Mouse (Mus musculus): ENCODE results near the gene Ctso. TPM values are rescaled to one million over a fixed set of nuclear protein-coding genes. Genes with fewer than 3 reads are reported as not detected.

Ctso gene
- polyA plus RNA-seq, 1 experiment, result 13.7 TPM

DNA sequence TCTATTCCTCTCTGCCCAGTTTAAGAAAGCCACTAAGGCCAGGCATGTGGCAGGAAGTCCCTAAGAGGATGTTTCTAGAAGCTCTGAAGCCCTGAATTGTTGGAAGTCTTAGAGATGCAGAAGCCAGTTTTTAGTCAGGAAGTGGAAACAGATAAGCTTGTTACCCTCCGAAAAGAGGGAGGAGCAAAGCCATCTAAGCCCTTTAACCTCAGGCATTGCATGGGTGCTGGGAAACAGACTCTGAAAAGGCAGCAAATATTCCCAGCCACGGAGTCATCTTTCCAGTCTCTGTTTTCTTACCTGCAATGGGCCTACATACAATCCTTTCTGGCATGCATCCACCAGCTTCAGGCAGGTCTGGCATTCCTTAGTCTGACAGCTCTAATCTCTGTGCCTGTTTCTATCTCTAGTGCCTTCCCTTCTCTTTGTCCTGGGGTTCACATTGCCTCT is 57.3 kb downstream of the Ctso start:
- TF ChIP-seq CTCF (conservative IDR thresholded peaks at IDR 0.05; ENCODE audit: insufficient read depth, insufficient read length, low read depth, low read length) (no peak), POLR2A (IDR thresholded peaks at IDR 0.05; ENCODE audit: low read depth, low read length) (no peak)
- Histone ChIP-seq H3K27me3 (replicated peaks; ENCODE audit: control insufficient read depth, insufficient read depth, low read length) (no peaks in the 10 kb centered on the region), H3K4me3 (ENCODE audit: insufficient read depth, low read depth, low read length) (no peak overlapping the region), H3K36me3 (ENCODE audit: control insufficient read depth, insufficient read depth, low read length) (no peaks in the 10 kb centered on the region), H3K4me1 (ENCODE audit: control insufficient read depth, insufficient read depth, low read length) (no peaks in the 10 kb centered on the region), H3K27ac (ENCODE audit: insufficient read depth, low read depth, low read length) (no peak overlapping the region)
- DNase-seq, result no peak
- WGBS, result 41% methylated on average over 2 of the region's 2 CpGs

DNA sequence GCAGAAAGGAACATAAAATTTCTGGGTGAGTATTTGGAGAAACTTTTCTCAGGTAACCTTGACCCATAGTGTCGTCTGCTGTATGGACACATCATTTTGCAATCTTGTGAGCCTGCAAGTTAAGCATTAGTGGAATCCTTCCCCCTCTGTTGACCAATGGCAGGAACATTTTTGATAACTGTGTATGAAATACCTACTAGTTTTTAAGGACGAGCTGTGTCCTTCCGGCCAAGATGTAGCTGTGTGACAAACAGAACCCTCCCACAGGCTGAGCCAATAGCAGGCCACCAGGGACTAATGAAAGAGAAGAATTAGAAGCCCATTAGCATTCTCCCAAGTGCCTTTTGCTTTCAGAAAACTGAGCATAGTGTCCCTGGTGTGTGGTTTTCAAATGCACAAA is 58.1 kb downstream of the Ctso start:
- WGBS, result 71% methylated on average over 3 of the region's 3 CpGs
- H3K27ac ChIP-seq (ENCODE audit: insufficient read depth, low read depth, low read length), result no peak overlapping the region
- no peak for DNase-seq

DNA sequence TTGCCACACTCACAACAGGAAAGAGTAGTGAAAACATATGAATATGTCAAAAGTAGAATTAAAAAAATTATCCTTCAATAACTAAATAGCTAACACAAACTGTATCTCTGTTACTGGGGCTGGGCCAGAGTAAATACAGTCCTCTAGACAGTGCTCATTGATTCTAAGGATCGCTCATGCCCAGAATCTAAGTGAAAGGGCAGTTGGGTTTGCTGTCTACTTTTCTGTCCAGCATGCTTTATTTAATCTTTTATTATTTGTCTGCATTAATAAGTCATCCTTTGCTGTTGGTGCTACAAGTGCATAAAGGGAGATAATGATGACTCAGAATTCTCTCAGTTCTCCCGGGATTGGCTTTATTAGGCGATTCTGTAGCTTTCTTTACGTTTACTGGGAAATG is 63.0 kb downstream of the Ctso start:
- WGBS, result 35% methylated on average over 4 of the region's 4 CpGs
- no peak overlapping the region for H3K4me3 ChIP-seq (ENCODE audit: insufficient read depth, low read depth, low read length)

More for the DNA sequence above, 58.1 kb downstream of the Ctso start:
- no peak for TF ChIP-seq CTCF (conservative IDR thresholded peaks at IDR 0.05; ENCODE audit: insufficient read depth, insufficient read length, low read depth, low read length)
- no peak for TF ChIP-seq POLR2A (IDR thresholded peaks at IDR 0.05; ENCODE audit: low read depth, low read length)
- H3K36me3 ChIP-seq (ENCODE audit: control insufficient read depth, insufficient read depth, low read length), result no peaks in the 10 kb centered on the region
- no peaks in the 10 kb centered on the region for H3K27me3 ChIP-seq (replicated peaks; ENCODE audit: control insufficient read depth, insufficient read depth, low read length)
- no peaks in the 10 kb centered on the region for H3K4me1 ChIP-seq (ENCODE audit: control insufficient read depth, insufficient read depth, low read length)
- no peak overlapping the region for H3K4me3 ChIP-seq (ENCODE audit: insufficient read depth, low read depth, low read length)

GRCm38 (mm10) chr3:81995988-81996387 is 63.6 kb downstream of the Ctso start:
- Histone ChIP-seq H3K36me3 (ENCODE audit: control insufficient read depth, insufficient read depth, low read length) (no peaks in the 10 kb centered on the region), H3K4me3 (ENCODE audit: insufficient read depth, low read depth, low read length) (no peak overlapping the region), H3K4me1 (ENCODE audit: control insufficient read depth, insufficient read depth, low read length) (no peaks in the 10 kb centered on the region), H3K27me3 (replicated peaks; ENCODE audit: control insufficient read depth, insufficient read depth, low read length) (no peaks in the 10 kb centered on the region), H3K27ac (ENCODE audit: insufficient read depth, low read depth, low read length) (no peak overlapping the region)
- TF ChIP-seq POLR2A (IDR thresholded peaks at IDR 0.05; ENCODE audit: low read depth, low read length) (no peak), CTCF (conservative IDR thresholded peaks at IDR 0.05; ENCODE audit: insufficient read depth, insufficient read length, low read depth, low read length) (peak; percentile 29; the same call in 1 of the 2 replicates)
- peak; percentile 56 for DNase-seq
- WGBS, result 0% methylated on average over 1 of the region's 1 CpGs

More for the DNA sequence above, 63.0 kb downstream of the Ctso start:
- H3K4me1 ChIP-seq (ENCODE audit: control insufficient read depth, insufficient read depth, low read length), result no peaks in the 10 kb centered on the region
- no peaks in the 10 kb centered on the region for H3K27me3 ChIP-seq (replicated peaks; ENCODE audit: control insufficient read depth, insufficient read depth, low read length)
- no peaks in the 10 kb centered on the region for H3K36me3 ChIP-seq (ENCODE audit: control insufficient read depth, insufficient read depth, low read length)
- TF ChIP-seq CTCF (conservative IDR thresholded peaks at IDR 0.05; ENCODE audit: insufficient read depth, insufficient read length, low read depth, low read length) (no peak), POLR2A (IDR thresholded peaks at IDR 0.05; ENCODE audit: low read depth, low read length) (no peak)
- H3K27ac ChIP-seq (ENCODE audit: insufficient read depth, low read depth, low read length), result no peak overlapping the region
- DNase-seq, result no peak

Other genes starting within 250 kb of the Ctso start
- not detected in 2 replicates for gene Tdo2, start 43.6 kb downstream of the Ctso start, polyA plus RNA-seq (2012; rRNA removed)
- not detected in 2 replicates for gene Asic5, start 49.7 kb downstream of the Ctso start, polyA plus RNA-seq (2012; rRNA removed)
- 5.3 and 6.7 TPM in 2 replicates for gene Gucy1b1, start 142.1 kb downstream of the Ctso start, polyA plus RNA-seq (2012; rRNA removed)
- 13.1 and 14.8 TPM in 2 replicates for gene Gucy1a1, start 213.2 kb downstream of the Ctso start, polyA plus RNA-seq (2012; rRNA removed)